Mouse (Mus musculus): ENCODE measurements at regions not wholly inside any gene's neighbourhood (a gene's known extent, or its start where the extent isn't known, plus 50 kb on each side); places are given as distances from the start of the nearest gene placed in this dataset.
"Not testable (repeated sequence)": the region's sequence is repeated elsewhere in the genome, so short reads cannot be mapped to it uniquely, and the experiment has no call there.

GRCm38 (mm10) chr4:145774241-145774761 lies 94.3 kb upstream of the Zfp986 start:
- DNase-seq (ENCODE audit: low spot score): peak; percentile 51

DNA sequence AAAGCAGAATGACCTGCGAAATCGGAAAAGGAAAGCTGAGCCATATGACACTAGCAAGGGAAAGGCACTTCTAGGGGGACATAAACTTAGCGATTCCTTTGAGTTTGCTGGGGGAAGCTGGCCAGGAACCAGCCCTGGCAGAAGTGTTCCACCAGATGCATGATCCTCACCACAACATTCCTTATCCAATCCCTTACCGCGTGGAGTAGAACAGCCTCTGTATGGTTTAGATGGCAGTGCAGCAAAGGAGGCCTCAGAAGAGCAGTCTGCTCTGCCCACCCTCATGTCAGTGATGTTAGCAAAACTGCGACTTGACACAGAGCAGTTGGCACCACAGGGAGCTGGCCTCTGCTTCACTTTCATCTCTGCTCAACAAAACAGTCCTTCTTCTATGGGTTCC lies 93.7 kb upstream of the Zfp986 start:
- not testable (repeated sequence) for DNase-seq (ENCODE audit: low spot score)

DNA sequence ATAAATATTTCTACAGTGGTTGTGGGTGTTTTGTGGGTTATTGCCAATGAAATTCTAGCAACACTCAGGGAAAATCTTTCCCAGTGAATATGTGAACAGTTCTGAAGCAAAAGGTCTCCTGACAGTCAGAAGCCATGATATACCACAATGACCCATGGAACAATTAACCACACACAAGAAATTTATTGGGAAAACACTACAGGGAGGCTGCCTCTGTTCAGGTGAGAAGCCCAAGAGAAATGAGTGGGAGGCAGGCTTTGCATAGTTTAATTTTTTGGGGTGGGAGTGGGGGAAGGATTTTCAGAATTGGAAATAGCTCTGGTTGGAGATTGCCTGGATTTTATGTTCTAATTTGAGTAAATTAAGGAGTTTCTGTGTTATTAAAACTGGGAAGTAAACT lies 92.1 kb upstream of the Zfp986 start:
- not testable (repeated sequence) for DNase-seq (ENCODE audit: low spot score)

DNA sequence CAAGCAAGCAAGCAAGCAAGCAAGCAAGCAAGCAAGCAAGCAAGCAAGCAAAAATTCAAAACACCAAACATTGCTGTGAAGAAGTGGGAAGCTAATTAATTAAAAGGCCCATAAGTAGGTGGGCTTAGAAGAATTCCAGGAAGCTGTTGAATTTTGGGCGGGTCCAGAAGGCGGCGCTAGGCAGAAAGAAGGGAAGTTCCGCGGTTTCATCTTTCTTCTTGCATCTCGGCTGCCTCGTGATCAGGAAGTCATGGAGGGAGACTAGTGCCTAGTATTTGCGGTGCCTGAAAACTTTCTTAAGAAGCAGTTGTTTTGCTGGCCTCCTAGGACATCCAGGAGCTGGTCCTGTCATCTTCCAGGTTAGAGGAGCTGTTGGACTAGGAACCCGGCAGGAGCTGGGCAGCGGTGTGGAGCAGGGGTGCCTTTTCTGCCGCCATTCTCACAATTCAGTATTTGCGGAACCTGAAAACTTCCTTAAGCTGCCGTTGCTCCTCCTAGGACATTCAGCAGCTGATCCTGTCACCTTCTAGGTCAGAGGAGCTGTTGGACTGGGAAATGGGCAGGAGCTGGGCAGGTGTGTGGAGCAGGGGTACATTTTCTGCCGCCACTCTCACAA lies 87.2 kb upstream of the Zfp986 start:
- DNase-seq (ENCODE audit: low spot score): not testable (repeated sequence)

GRCm38 (mm10) chr4:145814674-145815073 lies 53.9 kb upstream of the Zfp986 start:
- not testable (repeated sequence) for DNase-seq (ENCODE audit: low spot score)
